8 mouse cellular contexts compared by ENCODE assay signal in the genomic region with DNA sequence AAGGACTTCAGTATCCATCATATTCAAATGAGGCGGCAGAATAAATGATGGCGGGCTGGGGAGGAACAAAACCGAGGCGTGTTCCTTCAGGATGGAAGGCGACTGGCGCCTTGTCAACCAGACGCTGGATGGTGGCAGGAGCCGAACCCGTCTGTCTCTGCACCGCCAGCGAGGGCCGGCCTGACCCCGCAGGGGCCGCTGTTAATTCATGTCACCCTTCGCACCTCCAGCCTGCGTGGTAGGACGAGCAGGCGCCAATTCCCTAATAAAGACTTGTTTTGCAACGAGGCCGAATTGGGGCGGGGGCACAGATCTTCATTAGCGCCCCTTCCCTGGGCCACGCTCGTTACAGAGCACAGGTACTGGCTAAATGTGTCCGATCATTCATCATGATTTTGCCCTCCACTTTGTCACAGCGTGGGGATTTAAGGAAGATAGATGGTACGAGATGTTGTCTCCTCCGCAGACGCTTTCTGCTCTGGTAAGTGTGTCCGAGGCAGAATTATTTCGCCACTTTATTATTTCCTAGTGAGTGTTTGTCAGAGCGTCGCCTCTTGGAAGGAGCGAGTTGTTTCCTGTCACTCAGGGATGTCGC.
DNase-seq lines count a peak whose midpoint lies in the region; ATAC-seq and TF ChIP-seq lines count a peak whose summit lies in the region.

No protein-coding gene starts in this region.

- intact Hi-C loops in heart, postnatal 25 days (cut with DNase I): no loop called here
- intact Hi-C loops in gastrocnemius, adult 2 months (cut with DNase I): no loop called here

- peak overlapping the region; percentile 18; the same call in 1 of the 2 replicates for H3K4me3 ChIP-seq in heart, embryonic 16.5 days (ENCODE audit: low read length)
- H3K4me3 ChIP-seq in hindbrain, embryonic 11.5 days (ENCODE audit: low read depth, low read length): no peak overlapping the region
- H3K4me3 ChIP-seq in midbrain, embryonic 12.5 days: no peak overlapping the region
- H3K4me3 ChIP-seq in gastrocnemius, adult 2 months: no peak overlapping the region

- 23% methylated on average over 35 of the region's 35 CpGs for WGBS in heart, embryonic 16.5 days
- whole genome bisulfite sequencing in hindbrain, embryonic 11.5 days: 22% methylated on average over 35 of the region's 35 CpGs
- WGBS in midbrain, embryonic 12.5 days: 37% methylated on average over 35 of the region's 35 CpGs

- H3K4me1 ChIP-seq in heart, embryonic 16.5 days (ENCODE audit: control insufficient read depth, insufficient read depth, low read length): peaks cover 6% of the 10 kb centered on the region
- no peaks in the 10 kb centered on the region; the same call in 1 of the 2 replicates for H3K4me1 ChIP-seq in hindbrain, embryonic 11.5 days (replicated peaks; ENCODE audit: control insufficient read depth, insufficient read depth, low read length)
- peaks cover 23% of the 10 kb centered on the region for H3K4me1 ChIP-seq in midbrain, embryonic 12.5 days

- no peak for TF ChIP-seq CTCF in gastrocnemius, adult 2 months (IDR thresholded peaks at IDR 0.05)

- peak overlapping the region; percentile 48 for H3K4me2 ChIP-seq in heart, embryonic 16.5 days (ENCODE audit: low read depth, low read length)
- H3K4me2 ChIP-seq in hindbrain, embryonic 11.5 days (replicated peaks; ENCODE audit: low read depth, low read length): peak overlapping the region; percentile 26
- peak overlapping the region; percentile 1; the same call in 1 of the 2 replicates for H3K4me2 ChIP-seq in midbrain, embryonic 12.5 days (replicated peaks)

- no peak for DNase-seq in heart, postnatal 25 days (ENCODE audit: low spot score)
- peak; percentile 45 for DNase-seq in embryo, embryonic 10.5 days (ENCODE audit: low spot score)
- peak; percentile 52 for DNase-seq in hindbrain, embryonic 11.5 days (ENCODE audit: low spot score)
- no peak for DNase-seq in adrenal gland, adult 2 months
- no peak for DNase-seq in gastrocnemius, adult 2 months

- no peak overlapping the region for H3K9ac ChIP-seq in heart, embryonic 16.5 days (ENCODE audit: low read length)
- H3K9ac ChIP-seq in hindbrain, embryonic 11.5 days (ENCODE audit: low read depth, low read length): no peak overlapping the region
- H3K9ac ChIP-seq in midbrain, embryonic 12.5 days (replicated peaks): no peak overlapping the region

- H3K36me3 ChIP-seq in heart, embryonic 16.5 days (ENCODE audit: control insufficient read depth, insufficient read depth): no peaks in the 10 kb centered on the region
- H3K36me3 ChIP-seq in hindbrain, embryonic 11.5 days (ENCODE audit: control insufficient read depth, insufficient read depth, low read length): no peaks in the 10 kb centered on the region
- H3K36me3 ChIP-seq in midbrain, embryonic 12.5 days: no peaks in the 10 kb centered on the region

- peaks cover 3% of the 10 kb centered on the region; the same call in 1 of the 2 replicates for H3K9me3 ChIP-seq in heart, embryonic 16.5 days (replicated peaks; ENCODE audit: control insufficient read depth, low read length)
- H3K9me3 ChIP-seq in hindbrain, embryonic 11.5 days (ENCODE audit: control insufficient read depth, low read length): no peaks in the 10 kb centered on the region
- no peaks in the 10 kb centered on the region for H3K9me3 ChIP-seq in midbrain, embryonic 12.5 days

- no peak overlapping the region for H3K27ac ChIP-seq in heart, embryonic 16.5 days (ENCODE audit: low read length)
- peak overlapping the region; percentile 77 for H3K27ac ChIP-seq in hindbrain, embryonic 11.5 days (ENCODE audit: low read depth, low read length)
- peak overlapping the region; percentile 40; the same call in 1 of the 2 replicates for H3K27ac ChIP-seq in midbrain, embryonic 12.5 days (replicated peaks)
- H3K27ac ChIP-seq in gastrocnemius, adult 2 months: no peak overlapping the region

- H3K27me3 ChIP-seq in heart, embryonic 16.5 days (ENCODE audit: control insufficient read depth, insufficient read depth, low read length): peaks cover 12% of the 10 kb centered on the region
- no peaks in the 10 kb centered on the region for H3K27me3 ChIP-seq in hindbrain, embryonic 11.5 days (ENCODE audit: control insufficient read depth, insufficient read depth, low read length)
- peaks cover 21% of the 10 kb centered on the region for H3K27me3 ChIP-seq in midbrain, embryonic 12.5 days

- no peak for ATAC-seq in heart, embryonic 16.5 days (replicated peaks; ENCODE audit: extremely low read depth, insufficient read depth, low FRiP score)
- peak; percentile 45; the same call in 1 of the 2 replicates for ATAC-seq in hindbrain, embryonic 11.5 days (ENCODE audit: low FRiP score)
- no peak for ATAC-seq in midbrain, embryonic 12.5 days (ENCODE audit: low FRiP score, low read depth)
- no peak for ATAC-seq in megakaryocyte progenitor cell, adult 5-6 weeks (replicated peaks; ENCODE audit: poor library complexity)

Comparison
In these comparisons a context has a peak if more than half of its experiments do, and no peak if none do; other contexts are left out.
1. H3K27ac ChIP-seq: peak in hindbrain, embryonic 11.5 days (single experiment) and midbrain, embryonic 12.5 days (single experiment); none in heart, embryonic 16.5 days (single experiment) and gastrocnemius, adult 2 months (single experiment).
2. DNase-seq: peak in embryo, embryonic 10.5 days (single experiment) and hindbrain, embryonic 11.5 days (single experiment); none in heart, postnatal 25 days (single experiment), adrenal gland, adult 2 months (single experiment) and gastrocnemius, adult 2 months (single experiment).
3. Peak in every context shown above with its lines, with median percentiles within 50 percentile points of each other: H3K4me2 ChIP-seq.